Mouse (Mus musculus) limb, embryonic 13.5 days (tissue): ENCODE data around the gene Ifit3b. TPM values are rescaled to one million over a fixed set of nuclear protein-coding genes. Genes with fewer than 3 reads are reported as not detected.
"Not testable (repeated sequence)": the region's sequence is repeated elsewhere in the genome, so short reads cannot be mapped to it uniquely, and the experiment has no call there.

Experiments
- ATAC-seq: fragments of 200-750 bp; cut with Nextera tagmentation; 2 replicates; pipeline ENCODE4 v1.8.0; 2017; ENCODE audit warnings: low read depth, moderate number of reproducible peaks, moderate TSS enrichment; ENCODE audit not compliant: low FRiP score
- H3K27ac ChIP-seq: fragments of 300-500 bp; sonication (generic); 2 replicates; pipeline ENCODE4 v1.5.1; 2015; ENCODE audit warnings: inconsistent platforms, mild to moderate bottlenecking, moderate library complexity
- H3K27me3 ChIP-seq: fragments of 300-500 bp; sonication (generic); 2 replicates; pipeline ENCODE4 v1.6.1; 2015; ENCODE audit warnings: mild to moderate bottlenecking, inconsistent platforms
- H3K36me3 ChIP-seq: fragments of 300-500 bp; sonication (generic); 2 replicates; pipeline ENCODE4 v1.6.1; 2015; ENCODE audit warnings: inconsistent platforms, mild to moderate bottlenecking, moderate library complexity
- H3K4me1 ChIP-seq: fragments of 300-500 bp; sonication (generic); 2 replicates; pipeline ENCODE4 v1.6.1; 2015; ENCODE audit warnings: inconsistent platforms
- H3K4me2 ChIP-seq: fragments of 300-500 bp; sonication (generic); replicated peaks from 2 replicates; pipeline ENCODE4 v1.6.1; 2015; ENCODE audit warnings: inconsistent platforms, mild to moderate bottlenecking, moderate library complexity
- H3K4me3 ChIP-seq: fragments of 300-500 bp; sonication (generic); 2 replicates; pipeline ENCODE4 v1.5.1; 2015; ENCODE audit warnings: moderate library complexity, mild to moderate bottlenecking, inconsistent platforms
- H3K9ac ChIP-seq: fragments of 300-500 bp; sonication (generic); 2 replicates; pipeline ENCODE4 v1.6.1; 2015; ENCODE audit warnings: mild to moderate bottlenecking, inconsistent platforms
- H3K9me3 ChIP-seq: fragments of 300-500 bp; sonication (generic); 2 replicates; pipeline ENCODE4 v1.6.1; 2016; ENCODE audit warnings: inconsistent platforms
- WGBS: fragments of 180-500 bp; shearing (Covaris S2); methylation state at CpG from one replicate; pipeline ENCODE4 v1.1.7; 2015; 5-methylcytosine and 5-hydroxymethylcytosine counted together
- polyA plus RNA-seq: library from polyadenylated mRNA; unstranded; fragments of >200 nt; fragmentation: Nextera tagmentation; extraction: Ambion mirVana; gene quantifications from 2 replicates; pipeline ENCODE4 v1.2.1, GENCODE M21; 2015

The Ifit3b gene
- polyA plus RNA-seq, 1 experiment from 2014 or later: 0.70 TPM

DNA sequence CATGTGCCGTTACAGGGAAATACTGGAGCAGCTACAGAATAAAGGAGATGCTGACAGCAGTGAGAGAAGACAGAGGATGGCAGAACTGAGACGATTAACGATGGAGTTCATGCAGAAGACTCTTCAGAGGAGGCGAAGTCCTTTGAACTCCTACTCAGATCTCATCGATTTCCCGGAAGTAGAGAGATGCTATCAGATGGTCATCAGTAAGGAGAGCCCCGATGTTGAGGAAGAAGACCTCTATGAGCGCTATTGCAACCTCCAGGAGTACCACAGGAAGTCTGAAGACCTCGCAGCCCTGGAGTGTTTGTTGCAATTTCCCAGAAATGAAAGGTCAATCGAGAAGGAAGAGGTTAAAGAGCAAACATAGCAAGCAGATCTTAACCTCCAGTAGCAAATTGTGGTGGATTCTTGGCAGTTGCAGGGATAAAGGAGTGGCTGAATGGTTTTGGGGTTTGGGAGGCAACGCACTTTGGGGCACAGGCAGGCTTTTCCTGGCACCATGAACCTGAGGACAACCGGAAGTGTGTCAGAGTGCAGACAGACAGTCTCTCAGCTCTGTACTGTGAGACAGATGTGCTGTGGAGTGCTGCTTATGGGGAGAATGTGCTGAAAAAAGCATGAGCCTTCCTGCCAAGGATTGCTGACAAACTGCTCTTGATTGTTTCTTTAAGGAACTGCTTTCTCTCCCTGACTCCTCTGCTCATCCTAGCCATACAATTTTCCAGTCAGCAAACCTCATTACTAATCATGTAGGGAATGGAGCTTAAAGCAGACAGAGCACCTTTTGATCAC is 19.7 kb upstream of the Ifit3b start:
- not testable (repeated sequence) for H3K9me3 ChIP-seq, H3K27ac ChIP-seq, H3K36me3 ChIP-seq, H3K9ac ChIP-seq, ATAC-seq, H3K4me1 ChIP-seq, H3K4me3 ChIP-seq, H3K27me3 ChIP-seq, H3K4me2 ChIP-seq
- 74% methylated on average over 9 of the region's 12 CpGs for WGBS

DNA sequence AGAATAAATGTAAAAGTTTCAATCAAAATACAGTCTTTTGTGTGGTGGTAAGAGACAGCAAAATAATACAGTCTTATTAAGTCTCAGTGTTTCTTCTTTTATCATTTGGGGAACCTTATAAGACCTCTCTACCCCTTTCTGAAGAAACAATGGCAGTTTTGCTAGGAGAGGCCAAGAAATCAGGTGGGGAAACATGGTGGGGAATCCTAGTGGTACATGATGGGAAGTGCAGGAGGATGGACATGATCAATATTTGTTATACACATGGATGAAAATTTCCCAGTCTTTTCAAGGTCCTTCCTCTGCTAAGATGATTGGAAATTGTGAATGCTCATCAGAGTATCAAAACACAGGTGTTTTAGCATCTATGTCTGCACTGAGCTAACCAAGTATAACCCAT is 18.8 kb upstream of the Ifit3b start:
- Histone ChIP-seq H3K4me3 (no peak overlapping the region), H3K36me3 (no peaks in the 10 kb centered on the region), H3K27ac (no peak overlapping the region), H3K4me2 (no peak overlapping the region), H3K9ac (no peak overlapping the region), H3K4me1 (no peaks in the 10 kb centered on the region), H3K27me3 (no peaks in the 10 kb centered on the region), H3K9me3 (no peaks in the 10 kb centered on the region)
- no peak for ATAC-seq

DNA sequence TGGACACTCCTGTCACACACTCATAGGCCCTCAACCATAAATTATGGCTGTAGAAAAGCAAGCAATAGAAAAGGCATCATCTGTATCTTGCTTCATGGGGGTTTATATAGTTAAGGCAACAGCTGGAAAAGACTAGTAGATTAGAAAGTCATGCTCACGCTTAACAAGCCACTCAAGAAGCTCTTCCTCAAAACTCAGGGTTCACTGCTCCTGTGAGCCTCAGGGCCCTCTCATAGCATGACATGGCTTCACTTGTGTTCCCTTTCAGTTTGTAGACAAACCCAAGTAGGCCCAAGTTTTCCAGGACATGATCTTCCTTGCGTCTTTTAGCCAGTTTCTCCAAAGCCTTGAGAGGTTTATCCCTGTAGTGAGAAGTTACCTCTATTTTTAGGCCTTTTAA is 14.3 kb upstream of the Ifit3b start:
- H3K4me2 ChIP-seq: no peak overlapping the region
- no peak overlapping the region for H3K4me3 ChIP-seq
- H3K36me3 ChIP-seq: no peaks in the 10 kb centered on the region
- H3K9me3 ChIP-seq: no peaks in the 10 kb centered on the region
- no peak overlapping the region for H3K9ac ChIP-seq
- peaks cover 2% of the 10 kb centered on the region for H3K4me1 ChIP-seq
- H3K27ac ChIP-seq: no peak overlapping the region
- ATAC-seq: no peak
- H3K27me3 ChIP-seq: no peaks in the 10 kb centered on the region
- 89% methylated on average over 2 of the region's 2 CpGs for WGBS

DNA sequence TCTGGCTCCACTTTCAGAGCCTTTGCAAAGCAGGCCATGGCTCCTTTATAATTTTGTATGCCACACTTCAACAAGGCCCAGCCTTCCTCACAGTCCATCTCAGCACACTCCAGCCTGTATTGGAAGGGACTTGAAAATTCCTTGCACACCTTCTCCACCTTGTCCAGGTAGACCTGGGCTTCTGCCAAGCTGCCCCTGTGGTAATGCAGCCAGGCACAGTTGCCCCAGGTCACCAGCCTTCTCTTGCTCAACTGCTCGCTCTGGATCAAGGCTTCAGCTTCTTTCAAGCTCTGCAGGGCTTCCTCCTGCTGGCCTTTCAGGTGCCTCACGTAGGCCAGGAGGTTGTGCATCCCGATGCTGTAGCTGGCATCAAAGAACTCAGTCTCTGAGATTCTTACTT is 13.2 kb upstream of the Ifit3b start:
- H3K9me3 ChIP-seq, H3K36me3 ChIP-seq, H3K4me2 ChIP-seq, H3K4me3 ChIP-seq, H3K27ac ChIP-seq, ATAC-seq, H3K27me3 ChIP-seq, H3K9ac ChIP-seq, H3K4me1 ChIP-seq: not testable (repeated sequence)
- WGBS: 76% methylated on average over 3 of the region's 3 CpGs

DNA sequence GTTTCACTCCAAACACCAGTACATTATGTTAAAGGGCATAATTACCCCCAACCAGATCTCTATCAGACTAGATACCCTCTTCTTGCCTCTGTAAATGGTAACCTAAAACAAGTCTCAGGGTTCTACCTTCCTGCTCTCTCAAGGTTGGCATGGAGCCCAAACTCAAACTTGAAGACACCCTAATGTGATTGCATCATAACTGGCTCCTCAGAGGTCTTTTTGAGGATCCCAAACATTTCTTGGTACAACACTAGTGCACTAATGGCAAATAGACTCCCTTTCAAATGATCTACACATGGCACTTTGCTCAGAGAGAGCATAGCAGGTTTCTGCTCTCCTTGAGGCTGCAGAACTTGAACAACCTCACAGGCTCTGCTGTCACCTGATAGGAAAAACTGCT is 11.0 kb upstream of the Ifit3b start:
- Histone ChIP-seq H3K9me3 (no peaks in the 10 kb centered on the region), H3K4me2 (no peak overlapping the region), H3K27ac (no peak overlapping the region), H3K4me3 (no peak overlapping the region), H3K27me3 (no peaks in the 10 kb centered on the region), H3K36me3 (no peaks in the 10 kb centered on the region), H3K9ac (no peak overlapping the region), H3K4me1 (peaks cover 5% of the 10 kb centered on the region)
- ATAC-seq: no peak

DNA sequence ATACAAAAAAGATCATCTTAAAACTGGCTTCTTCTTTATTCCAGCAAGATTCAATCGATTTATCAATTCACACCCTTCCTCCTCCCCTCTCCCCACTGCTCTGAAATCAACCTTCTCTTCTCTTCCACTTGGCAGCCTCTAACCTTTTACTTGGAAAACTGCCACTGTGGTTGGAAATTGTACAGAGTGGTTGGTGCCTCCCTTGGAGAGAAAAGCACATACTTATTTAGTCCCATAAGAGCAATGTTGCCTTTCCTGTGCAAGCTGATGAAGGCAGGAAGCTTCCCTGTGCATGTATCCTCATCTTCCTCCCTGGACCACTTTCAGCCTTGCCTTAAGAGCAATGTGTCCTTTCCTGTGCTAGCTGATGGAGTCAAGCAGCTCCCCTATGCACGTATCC is 9.4 kb upstream of the Ifit3b start:
- no peak for ATAC-seq
- no peaks in the 10 kb centered on the region for H3K27me3 ChIP-seq
- no peak overlapping the region for H3K4me3 ChIP-seq
- no peaks in the 10 kb centered on the region for H3K36me3 ChIP-seq
- H3K4me1 ChIP-seq: peaks cover 5% of the 10 kb centered on the region
- no peak overlapping the region for H3K9ac ChIP-seq
- H3K27ac ChIP-seq: no peak overlapping the region
- H3K4me2 ChIP-seq: no peak overlapping the region
- no peaks in the 10 kb centered on the region for H3K9me3 ChIP-seq
- 75% methylated on average over 2 of the region's 2 CpGs for WGBS

DNA sequence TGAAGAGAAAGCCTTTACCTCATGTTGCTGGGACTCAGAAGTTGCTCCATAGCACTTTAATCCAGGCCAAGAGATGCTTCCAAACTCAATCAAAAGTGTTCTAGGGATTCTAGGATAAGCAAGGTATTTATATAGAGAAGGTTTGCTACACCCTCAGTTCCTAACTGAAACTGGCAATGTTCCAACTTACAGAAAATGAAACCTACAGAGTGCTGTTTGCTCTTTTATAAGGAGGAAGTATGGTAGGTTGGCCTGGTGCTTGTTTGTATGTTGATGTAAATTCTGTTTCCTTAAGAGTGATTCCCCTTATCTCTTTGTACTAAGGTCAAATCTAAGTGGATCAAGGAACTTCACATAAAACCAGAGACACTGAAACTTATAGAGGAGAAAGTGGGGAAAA is 8.5 kb upstream of the Ifit3b start:
- not testable (repeated sequence) for H3K9ac ChIP-seq, H3K4me3 ChIP-seq, H3K27me3 ChIP-seq, H3K9me3 ChIP-seq, H3K4me2 ChIP-seq, H3K27ac ChIP-seq, H3K4me1 ChIP-seq, H3K36me3 ChIP-seq, ATAC-seq

DNA sequence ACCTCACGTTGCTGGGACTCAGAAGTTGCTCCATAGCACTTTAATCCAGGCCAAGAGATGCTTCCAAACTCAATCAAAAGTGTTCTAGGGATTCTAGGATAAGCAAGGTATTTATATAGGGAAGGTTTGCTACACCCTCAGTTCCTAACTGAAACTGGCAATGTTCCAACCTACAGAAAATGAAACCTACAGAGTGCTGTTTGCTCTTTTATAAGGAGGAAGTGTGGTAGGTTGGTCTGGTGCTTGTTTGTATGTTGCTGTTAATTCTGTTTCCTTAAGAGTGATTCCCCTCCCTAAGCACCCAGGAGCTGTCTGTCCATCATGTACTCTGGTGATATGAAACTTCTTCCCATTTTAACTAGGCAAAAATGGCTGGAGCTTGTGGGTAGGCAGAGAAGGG is 5.9 kb upstream of the Ifit3b start, which contains the start of gene Ifit1bl1:
Gene Ifit1bl1 (minus strand): TSS at position 69 of the 400 bp plus-strand sequence.
- H3K4me3 ChIP-seq, H3K27me3 ChIP-seq, H3K4me1 ChIP-seq, H3K4me2 ChIP-seq, ATAC-seq, H3K36me3 ChIP-seq, H3K27ac ChIP-seq, H3K9ac ChIP-seq, H3K9me3 ChIP-seq: not testable (repeated sequence)
- WGBS: 57% methylated on average over 1 of the region's 1 CpGs

DNA sequence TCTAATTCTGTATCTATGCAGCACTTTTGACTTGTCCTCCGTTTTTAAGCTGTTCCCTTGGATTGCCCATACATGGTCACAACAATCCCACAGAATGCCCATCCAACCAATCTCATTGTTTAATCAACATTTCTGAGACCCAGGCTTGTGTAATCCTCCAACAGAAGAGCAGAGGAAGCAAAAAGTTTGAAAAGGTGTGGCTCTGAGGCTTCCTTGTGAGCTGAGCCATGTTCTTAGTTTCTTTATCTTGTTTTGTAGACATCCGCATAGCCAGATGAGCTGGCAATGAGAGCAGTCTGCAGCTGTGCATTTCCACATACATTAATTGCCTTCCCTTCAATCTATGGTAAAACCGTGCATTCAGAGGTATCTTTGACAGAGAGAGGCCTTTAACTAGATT is 2.3 kb upstream of the Ifit3b start:
- ATAC-seq: no peak
- WGBS: 87% methylated on average over 3 of the region's 3 CpGs
- Histone ChIP-seq H3K9ac (no peak overlapping the region), H3K27me3 (no peaks in the 10 kb centered on the region), H3K4me3 (no peak overlapping the region), H3K36me3 (no peaks in the 10 kb centered on the region), H3K27ac (no peak overlapping the region), H3K4me2 (no peak overlapping the region), H3K9me3 (no peaks in the 10 kb centered on the region), H3K4me1 (peaks cover 11% of the 10 kb centered on the region)

DNA sequence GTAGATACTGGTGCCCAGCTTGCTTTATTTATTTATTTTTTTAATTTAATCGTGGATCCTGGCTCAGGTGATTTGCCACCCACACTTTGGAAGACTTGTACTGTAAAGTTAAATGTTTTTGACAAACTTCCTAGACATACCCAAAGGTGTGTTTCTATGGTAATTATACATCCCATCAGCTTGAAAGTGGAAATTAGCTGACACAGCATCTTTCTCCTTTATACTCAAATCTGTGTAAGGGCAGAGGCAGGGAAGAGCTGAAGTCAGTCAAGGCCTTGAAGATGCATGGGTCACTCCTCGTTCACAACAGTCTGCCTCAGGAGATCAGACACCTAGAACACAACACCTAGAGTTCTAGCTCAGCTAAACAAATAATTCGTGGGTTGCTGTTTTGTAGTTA is 2.3 kb downstream of the Ifit3b start:
- not testable (repeated sequence) for ATAC-seq, H3K9ac ChIP-seq, H3K4me2 ChIP-seq, H3K27me3 ChIP-seq, H3K9me3 ChIP-seq, H3K4me3 ChIP-seq, H3K27ac ChIP-seq, H3K36me3 ChIP-seq
- 74% methylated on average over 3 of the region's 3 CpGs for WGBS
- H3K4me1 ChIP-seq: peaks cover 11% of the 10 kb centered on the region

DNA sequence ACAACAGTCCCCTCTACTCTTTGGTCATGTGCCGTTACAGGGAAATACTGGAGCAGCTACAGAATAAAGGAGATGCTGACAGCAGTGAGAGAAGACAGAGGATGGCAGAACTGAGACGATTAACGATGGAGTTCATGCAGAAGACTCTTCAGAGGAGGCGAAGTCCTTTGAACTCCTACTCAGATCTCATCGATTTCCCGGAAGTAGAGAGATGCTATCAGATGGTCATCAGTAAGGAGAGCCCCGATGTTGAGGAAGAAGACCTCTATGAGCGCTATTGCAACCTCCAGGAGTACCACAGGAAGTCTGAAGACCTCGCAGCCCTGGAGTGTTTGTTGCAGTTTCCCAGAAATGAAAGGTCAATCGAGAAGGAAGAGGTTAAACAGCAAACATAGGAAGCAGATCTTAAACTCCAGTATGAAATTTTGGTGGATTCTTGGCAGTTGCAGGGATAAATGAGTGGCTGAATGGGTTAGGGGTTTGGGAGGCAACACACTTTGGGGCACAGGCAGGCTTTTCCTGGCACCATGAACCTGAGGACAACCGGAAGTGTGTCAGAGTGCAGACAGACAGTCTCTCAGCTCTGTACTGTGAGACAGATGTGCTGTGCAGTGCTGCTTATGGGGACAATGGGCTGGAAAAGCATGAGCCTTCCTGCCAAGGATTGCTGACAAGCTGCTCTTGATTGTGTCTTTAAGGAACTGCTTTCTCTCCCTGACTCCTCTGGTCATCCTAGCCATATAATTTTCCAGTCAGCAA is 4.7 kb downstream of the Ifit3b start:
- ATAC-seq, H3K9me3 ChIP-seq, H3K27ac ChIP-seq, H3K36me3 ChIP-seq, H3K4me3 ChIP-seq, H3K9ac ChIP-seq, H3K4me1 ChIP-seq, H3K27me3 ChIP-seq, H3K4me2 ChIP-seq: not testable (repeated sequence)
- 77% methylated on average over 5 of the region's 11 CpGs for WGBS

DNA sequence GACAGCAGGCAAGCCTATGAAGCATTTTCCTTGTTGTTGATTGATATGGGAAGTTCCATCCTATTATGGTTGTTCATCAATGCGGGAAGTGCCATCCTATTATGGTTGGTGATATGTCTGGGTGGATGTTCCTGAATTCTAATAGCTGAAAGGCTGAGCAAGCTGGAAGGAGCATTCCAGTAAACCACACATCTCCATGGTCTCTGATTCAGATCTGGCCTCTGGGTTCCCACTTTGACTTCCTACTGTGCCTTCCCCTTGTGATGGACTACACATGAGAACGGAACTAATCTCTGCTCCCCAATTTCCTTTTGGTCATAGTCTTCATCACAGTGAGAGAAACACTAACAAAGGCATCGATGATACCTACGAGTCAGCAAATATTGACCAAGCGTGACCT is 13.1 kb downstream of the Ifit3b start:
- ATAC-seq: no peak
- H3K9me3 ChIP-seq: no peaks in the 10 kb centered on the region
- WGBS: 89% methylated on average over 5 of the region's 5 CpGs

DNA sequence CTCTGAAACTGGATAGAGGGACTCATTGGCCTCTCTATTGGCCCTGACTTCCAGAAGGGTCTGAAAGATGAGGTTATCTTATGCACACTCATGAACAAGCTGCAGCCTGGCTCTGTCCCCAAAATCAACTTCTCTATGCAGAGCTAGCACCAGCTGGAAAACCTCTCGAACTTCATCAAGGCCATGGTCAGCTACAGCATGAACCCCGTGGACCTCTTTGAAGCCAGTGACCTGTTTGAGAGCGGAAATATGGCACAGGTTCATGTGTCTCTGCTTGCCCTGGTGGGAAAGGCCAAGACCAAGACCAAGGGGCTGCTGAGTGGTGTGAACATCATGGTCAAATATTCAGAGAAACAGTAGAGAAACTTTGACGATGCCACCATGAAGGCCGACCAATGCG is 16.0 kb downstream of the Ifit3b start:
- H3K4me2 ChIP-seq: no peak overlapping the region
- H3K27ac ChIP-seq: no peak overlapping the region
- H3K4me3 ChIP-seq: no peak overlapping the region

More for the DNA sequence above, 13.1 kb downstream of the Ifit3b start:
- H3K27me3 ChIP-seq: no peaks in the 10 kb centered on the region
- H3K4me3 ChIP-seq: no peak overlapping the region
- no peaks in the 10 kb centered on the region for H3K36me3 ChIP-seq
- H3K4me1 ChIP-seq: no peaks in the 10 kb centered on the region
- no peak overlapping the region for H3K9ac ChIP-seq
- no peak overlapping the region for H3K27ac ChIP-seq
- no peak overlapping the region for H3K4me2 ChIP-seq

More for the DNA sequence above, 16.0 kb downstream of the Ifit3b start:
- Histone ChIP-seq H3K36me3 (no peaks in the 10 kb centered on the region), H3K4me1 (no peaks in the 10 kb centered on the region), H3K9ac (no peak overlapping the region), H3K9me3 (no peaks in the 10 kb centered on the region), H3K27me3 (no peaks in the 10 kb centered on the region)
- ATAC-seq: no peak
- WGBS: 93% methylated on average over 6 of the region's 6 CpGs
